Mouse (Mus musculus): Measurements from ENCODE around the gene Hoxa13. TPM values are rescaled to one million over a fixed set of nuclear protein-coding genes. Genes with fewer than 3 reads are reported as not detected.

The Hoxa13 gene
- total RNA-seq (2023): not detected

GRCm38 (mm10) chr6:52260654-52261575, at the start of gene Hoxa13:
Hoxa13 (minus strand) TSS chr6:52260880.

GRCm38 (mm10) chr6:52245757-52246142, 14.9 kb downstream of the Hoxa13 start, which contains the start of gene Hoxa11:
Hoxa11 (minus strand) TSS chr6:52245810.

DNA sequence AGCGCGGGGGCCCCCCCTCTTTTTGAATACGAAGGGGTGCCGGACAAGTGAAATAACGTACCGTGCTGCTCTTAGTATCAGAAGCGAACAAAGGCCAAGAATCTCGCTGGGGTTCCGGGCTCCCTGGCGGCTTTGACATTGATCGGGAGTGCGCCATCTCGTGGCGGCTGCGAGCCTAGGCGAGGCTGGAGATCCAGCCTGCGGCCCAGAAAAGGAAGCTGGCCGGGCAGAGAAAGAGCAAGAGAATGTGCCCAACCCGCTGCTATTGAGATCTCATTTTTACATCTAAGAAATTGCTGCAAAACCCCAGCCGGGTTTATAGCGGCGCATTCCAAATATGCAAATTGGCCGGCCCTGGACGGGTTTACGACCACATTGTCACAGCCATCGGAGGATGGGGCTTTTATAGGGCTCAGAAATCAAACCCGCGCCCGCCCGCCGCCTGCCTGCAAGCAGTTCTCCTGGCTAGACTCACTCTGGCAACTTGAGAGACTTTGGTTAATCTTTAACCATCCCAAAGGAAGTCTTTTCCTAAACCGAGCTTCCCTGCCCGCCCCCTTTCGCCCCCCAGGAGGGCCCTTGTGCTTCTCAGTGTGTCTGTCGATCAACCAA, 20.2 kb downstream of the Hoxa13 start, which contains the start of gene Hoxa10:
Gene Hoxa10, minus strand, starts transcription at position 466 of the 612 bp plus-strand sequence.

GRCm38 (mm10) chr6:52230516-52231165, 30.0 kb downstream of the Hoxa13 start, which contains the start of gene Hoxa9:
Hoxa9 (minus strand) TSS chr6:52231089.

GRCm38 (mm10) chr6:52221337-52221992, 39.2 kb downstream of the Hoxa13 start, which contains the start of gene Hoxa7:
Hoxa7 (minus strand) TSS chr6:52221854.

GRCm38 (mm10) chr6:52213119-52213986, 47.3 kb downstream of the Hoxa13 start, which contains the start of the genes Hoxa3 and Gm28308:
Hoxa3 (minus strand) TSS chr6:52213336.
Gm28308 (minus strand) TSS chr6:52213339.

DNA sequence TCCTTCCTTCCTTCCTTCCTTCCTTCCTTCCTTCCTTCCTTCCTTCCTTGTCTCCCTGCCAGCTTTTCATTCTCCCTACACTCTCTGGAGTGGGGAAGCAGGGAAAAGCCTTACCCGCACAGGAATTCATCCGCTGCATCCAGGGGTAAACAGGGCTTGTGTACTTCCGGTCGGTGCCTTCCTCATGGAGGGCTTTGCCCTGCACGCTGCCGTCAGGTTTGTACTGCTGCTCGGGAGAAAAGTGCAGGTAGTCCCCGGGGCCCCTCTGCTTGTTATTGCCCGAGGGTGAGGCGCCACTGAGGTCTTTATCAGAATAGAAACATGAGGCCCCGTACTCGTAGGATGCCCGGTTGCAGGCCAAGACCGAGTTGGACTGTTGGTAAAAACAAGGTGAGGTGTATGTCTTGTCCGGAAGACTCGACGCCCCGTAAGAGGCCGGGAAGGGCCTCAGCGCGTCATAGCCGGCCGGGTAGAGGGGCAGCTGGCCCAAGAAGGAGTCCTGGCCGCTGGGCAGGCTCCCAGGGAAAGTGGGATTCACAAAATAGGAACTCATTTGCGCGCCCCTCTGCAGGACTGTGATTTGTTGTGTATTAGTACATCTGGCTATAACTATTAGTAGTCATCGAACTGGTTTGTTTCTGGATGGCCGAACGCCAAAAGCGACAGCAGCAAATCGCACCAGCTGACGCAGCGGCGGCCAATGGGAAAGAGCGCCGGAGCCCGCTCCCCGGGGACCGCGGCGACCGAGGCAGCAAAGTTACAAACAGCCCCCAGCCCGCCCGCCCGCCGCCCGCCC, 52.4 kb downstream of the Hoxa13 start, which contains the start of gene Hoxa6:
Gene Hoxa6, minus strand, starts transcription at position 651 of the 796 bp plus-strand sequence.

Other genes with a start within 250 kb of the Hoxa13 start
- 9.2 TPM for gene Skap2, start 248.3 kb downstream of the Hoxa13 start, total RNA-seq (2023)
- not detected for gene Hoxa1, start 102.6 kb downstream of the Hoxa13 start, total RNA-seq (2023)
- not detected for gene Hoxa2, start 96.0 kb downstream of the Hoxa13 start, total RNA-seq (2023)
- not detected for gene 5730596B20Rik, start 83.4 kb downstream of the Hoxa13 start, total RNA-seq (2023)
- not detected for gene Hoxa4, start 69.1 kb downstream of the Hoxa13 start, total RNA-seq (2023)
- gene Hoxa5, start 56.3 kb downstream of the Hoxa13 start, total RNA-seq (2023): not detected
- not detected for gene Hoxa6, start 52.2 kb downstream of the Hoxa13 start, total RNA-seq (2023)
- not detected for gene Hoxa3, start 47.5 kb downstream of the Hoxa13 start, total RNA-seq (2023)
- not detected for gene Gm28308, start 47.5 kb downstream of the Hoxa13 start, total RNA-seq (2023)
- gene Hoxa7, start 39.0 kb downstream of the Hoxa13 start, total RNA-seq (2023): not detected
- gene Hoxa9, start 29.8 kb downstream of the Hoxa13 start, total RNA-seq (2023): not detected
- not detected for gene Hoxa10, start 20.0 kb downstream of the Hoxa13 start, total RNA-seq (2023)
- not detected for gene Hoxa11, start 15.1 kb downstream of the Hoxa13 start, total RNA-seq (2023)
- not detected for gene Evx1, start 52.6 kb upstream of the Hoxa13 start, total RNA-seq (2023)

Measured in CD8-positive naive resting alpha-beta T cell, adult 57 days (primary cell).